Mouse (Mus musculus) small intestine, adult 2 months (tissue): ENCODE measurements around the gene Gm8439.

Experiments
- CTCF ChIP-seq: fragments of 200-500 bp; IDR thresholded peaks from 2 replicates; pipeline ENCODE4 v1.5.1; 2012; ENCODE audit warnings: low read depth, mild to moderate bottlenecking, control low read depth, inconsistent platforms, low read length, moderate library complexity, mixed read lengths; ENCODE audit not compliant: insufficient replicate concordance, insufficient read length; ENCODE audit errors: extremely low read depth
- POLR2A ChIP-seq: fragments of 200-500 bp; IDR thresholded peaks from 2 replicates; pipeline ENCODE4 v1.6.1; 2012; ENCODE audit warnings: low read depth, mild to moderate bottlenecking, control low read depth, inconsistent platforms, low read length, moderate library complexity

DNA sequence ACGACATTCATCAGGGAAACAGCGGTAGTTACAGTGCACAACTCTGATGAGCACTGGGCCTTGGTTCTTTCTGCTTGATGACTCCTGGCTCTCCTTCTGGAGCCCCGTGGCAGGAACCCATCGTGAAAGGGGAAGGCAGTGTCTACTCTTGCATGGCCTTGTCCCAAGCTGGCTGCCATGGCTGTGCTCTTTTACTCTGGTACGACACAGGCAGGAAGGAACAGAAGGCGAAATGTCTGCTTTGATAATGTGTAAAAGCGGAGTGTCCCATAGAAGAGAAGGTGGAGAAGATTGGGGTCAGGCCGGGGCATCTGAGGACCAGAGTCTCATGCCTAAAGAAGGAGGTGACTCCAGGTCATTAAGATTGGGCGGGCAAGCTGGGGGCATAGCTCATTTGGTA lies 26.1 kb downstream of the Gm8439 start:
- no peak for TF ChIP-seq POLR2A
- TF ChIP-seq CTCF = no peak
